16 mouse cellular contexts compared by ENCODE assay signal in genomic region chr12:80298714-80299113, GRCm38 (mm10).
"Had no signal": no experiment of that assay in that cellular context is flagged by ENCODE, and none has a peak within 500 bp of the region (broad histone marks: within the 10 kb centered on the region; RNA-seq: fewer than 3 reads in every experiment).

No protein-coding gene starts in this region.

- DNase-seq: kidney, adult 18-20 months; kidney, postnatal 10 days; kidney, postnatal 4 days; left cerebral cortex, postnatal 4 days; lung, embryonic 14.5 days; lung, postnatal 10 days; lung, postnatal 4 days; midbrain, embryonic 14.5 days; right cerebral cortex, postnatal 14 days had no signal

- H3K9me3 ChIP-seq: intestine, embryonic 15.5 days; limb, embryonic 15.5 days; liver, embryonic 12.5 days; midbrain, embryonic 10.5 days; neural tube, embryonic 13.5 days had no signal

- H3K27ac ChIP-seq: intestine, embryonic 15.5 days; layer of hippocampus, adult 2 months; limb, embryonic 15.5 days; liver, embryonic 12.5 days; midbrain, embryonic 10.5 days; neural tube, embryonic 13.5 days; stomach, postnatal 0 days had no signal

- H3K4me2 ChIP-seq: intestine, embryonic 15.5 days; limb, embryonic 15.5 days; liver, embryonic 12.5 days; lung, embryonic 14.5 days; neural tube, embryonic 13.5 days had no signal

- ATAC-seq: intestine, embryonic 15.5 days; liver, embryonic 12.5 days had no signal

- H3K4me3 ChIP-seq: intestine, embryonic 15.5 days; layer of hippocampus, adult 2 months; limb, embryonic 15.5 days; liver, embryonic 12.5 days; midbrain, embryonic 10.5 days; neural tube, embryonic 13.5 days had no signal

- H3K27me3 ChIP-seq: intestine, embryonic 15.5 days; limb, embryonic 15.5 days; liver, embryonic 12.5 days; neural tube, embryonic 13.5 days had no signal

- H3K36me3 ChIP-seq: intestine, embryonic 15.5 days; limb, embryonic 15.5 days; liver, embryonic 12.5 days; midbrain, embryonic 10.5 days; neural tube, embryonic 13.5 days had no signal

- H3K9ac ChIP-seq: intestine, embryonic 15.5 days; limb, embryonic 15.5 days; liver, embryonic 12.5 days; lung, embryonic 14.5 days; neural tube, embryonic 13.5 days had no signal

- H3K4me1 ChIP-seq: intestine, embryonic 15.5 days; limb, embryonic 15.5 days; liver, embryonic 12.5 days; neural tube, embryonic 13.5 days had no signal
